Mouse (Mus musculus): ENCODE data around the gene Gfra4.

- TF ChIP-seq POLR2A (IDR thresholded peaks at IDR 0.05; ENCODE audit: insufficient read depth, low read length) (no peak), CTCF (IDR thresholded peaks at IDR 0.05; ENCODE audit: low read depth, low read length) (no peak)
Measured at GRCm38 (mm10) chr2:131088581-131088980, 45.7 kb upstream of the Gfra4 start.

All from ES-Bruce4 (cell line).